Mouse (Mus musculus): Measurements from ENCODE around the gene Slc8b1. TPM values are rescaled to one million over a fixed set of nuclear protein-coding genes. Genes with fewer than 3 reads are reported as not detected.

Gene Slc8b1
- total and polyA plus RNA-seq, 3 experiments: 2.7 to 5.9 TPM; not detected in 1

- Histone ChIP-seq H3K4me3 (ENCODE audit: control insufficient read depth in 1 of 2, insufficient read depth in 1 of 2, low read depth in 2 of 2, low read length in 2 of 2) (no peak overlapping the region), H3K4me1 (ENCODE audit: control insufficient read depth in 1 of 2, insufficient read depth in 2 of 2, low read length in 2 of 2) (no peaks in the 10 kb centered on the region), H3K36me3 (ENCODE audit: control insufficient read depth in 1 of 2, insufficient read depth in 2 of 2, low read length in 2 of 2) (no peaks in the 10 kb centered on the region; a peak in 1 of 4 replicates), H3K27me3 (ENCODE audit: control insufficient read depth in 1 of 2, insufficient read depth in 2 of 2, low read length in 2 of 2) (no peaks in the 10 kb centered on the region), H3K27ac (ENCODE audit: control insufficient read depth, low read depth, low read length) (no peak overlapping the region), H3K9ac (ENCODE audit: control insufficient read depth, low read depth, low read length, poor library complexity, severe bottlenecking) (no peak overlapping the region), H3K9me3 (replicated peaks; ENCODE audit: insufficient read depth, low read length) (no peaks in the 10 kb centered on the region), H3K79me2 (ENCODE audit: control insufficient read depth, insufficient read depth, low read length, poor library complexity) (no peaks in the 10 kb centered on the region)
- no peak for TF ChIP-seq GABPA (IDR thresholded peaks at IDR 0.05; ENCODE audit: low read depth, low read length)
- TF ChIP-seq KAT2A (conservative IDR thresholded peaks at IDR 0.05; ENCODE audit: low read depth, low read length): no peak
- TF ChIP-seq ZC3H11A (IDR thresholded peaks at IDR 0.05; ENCODE audit: low read depth, low read length): no peak
- TF ChIP-seq MYB (IDR thresholded peaks at IDR 0.05; ENCODE audit: low read depth, low read length): no peak
- TF ChIP-seq NRF1 (IDR thresholded peaks at IDR 0.05; ENCODE audit: insufficient read depth, low read depth, low read length, poor library complexity, severe bottlenecking): no peak
- no peak for TF ChIP-seq ELF1 (IDR thresholded peaks at IDR 0.05; ENCODE audit: low read depth, low read length)
- TF ChIP-seq BHLHE40 (IDR thresholded peaks at IDR 0.05; ENCODE audit: borderline replicate concordance, low read depth, low read length): no peak
- TF ChIP-seq RCOR1 (IDR thresholded peaks at IDR 0.05; ENCODE audit: low read depth, low read length): no peak
- no peak for DNase-seq (ENCODE audit: low read depth, low spot score)
Observed at GRCm38 (mm10) chr5:120558762-120559161, 47.8 kb downstream of the Slc8b1 start.

GRCm38 (mm10) chr5:120560129-120560615 lies 49.2 kb downstream of the Slc8b1 start:
- Histone ChIP-seq H3K27ac (ENCODE audit: control insufficient read depth, low read depth, low read length) (no peak overlapping the region), H3K27me3 (ENCODE audit: control insufficient read depth in 1 of 2, insufficient read depth in 2 of 2, low read length in 2 of 2) (no peaks in the 10 kb centered on the region), H3K4me1 (ENCODE audit: control insufficient read depth in 1 of 2, insufficient read depth in 2 of 2, low read length in 2 of 2) (no peaks in the 10 kb centered on the region), H3K9me3 (replicated peaks; ENCODE audit: insufficient read depth, low read length) (no peaks in the 10 kb centered on the region), H3K79me2 (ENCODE audit: control insufficient read depth, insufficient read depth, low read length, poor library complexity) (no peaks in the 10 kb centered on the region), H3K9ac (ENCODE audit: control insufficient read depth, low read depth, low read length, poor library complexity, severe bottlenecking) (no peak overlapping the region), H3K36me3 (ENCODE audit: control insufficient read depth in 1 of 2, insufficient read depth in 2 of 2, low read length in 2 of 2) (no peaks in the 10 kb centered on the region; a peak in 1 of 4 replicates), H3K4me3 (ENCODE audit: control insufficient read depth in 1 of 2, insufficient read depth in 1 of 2, low read depth in 2 of 2, low read length in 2 of 2) (no peak overlapping the region)
- no peak for DNase-seq (ENCODE audit: low read depth, low spot score)
- no peak for TF ChIP-seq SIN3A (IDR thresholded peaks at IDR 0.05; ENCODE audit: low read length)
- no peak for TF ChIP-seq ZMIZ1 (IDR thresholded peaks at IDR 0.05; ENCODE audit: low read depth, low read length)
- no peak for TF ChIP-seq MEF2A (IDR thresholded peaks at IDR 0.05; ENCODE audit: extremely low read depth, insufficient replicate concordance, low read depth, low read length, poor library complexity, severe bottlenecking)
- TF ChIP-seq MYC (IDR thresholded peaks at IDR 0.05; ENCODE audit: low read depth, low read length): no peak

GRCm38 (mm10) chr5:120560616-120561311 lies 49.8 kb downstream of the Slc8b1 start:
- Histone ChIP-seq H3K36me3 (ENCODE audit: control insufficient read depth in 1 of 2, insufficient read depth in 2 of 2, low read length in 2 of 2) (no peaks in the 10 kb centered on the region), H3K27me3 (ENCODE audit: control insufficient read depth in 1 of 2, insufficient read depth in 2 of 2, low read length in 2 of 2) (no peaks in the 10 kb centered on the region), H3K9me3 (replicated peaks; ENCODE audit: insufficient read depth, low read length) (no peaks in the 10 kb centered on the region), H3K27ac (ENCODE audit: control insufficient read depth, low read depth, low read length) (no peak overlapping the region), H3K9ac (ENCODE audit: control insufficient read depth, low read depth, low read length, poor library complexity, severe bottlenecking) (no peak overlapping the region), H3K4me3 (ENCODE audit: control insufficient read depth in 1 of 2, insufficient read depth in 1 of 2, low read depth in 2 of 2, low read length in 2 of 2) (no peak overlapping the region), H3K4me1 (ENCODE audit: control insufficient read depth in 1 of 2, insufficient read depth in 2 of 2, low read length in 2 of 2) (no peaks in the 10 kb centered on the region), H3K79me2 (ENCODE audit: control insufficient read depth, insufficient read depth, low read length, poor library complexity) (no peaks in the 10 kb centered on the region)
- DNase-seq (ENCODE audit: low read depth, low spot score): no peak
- TF ChIP-seq USF1 (IDR thresholded peaks at IDR 0.05; ENCODE audit: low read depth, low read length) (no peak), ZC3H11A (IDR thresholded peaks at IDR 0.05; ENCODE audit: low read depth, low read length) (no peak), MYC (IDR thresholded peaks at IDR 0.05; ENCODE audit: low read depth, low read length) (no peak), ETS1 (IDR thresholded peaks at IDR 0.05; ENCODE audit: low read depth, low read length) (no peak), CHD2 (IDR thresholded peaks at IDR 0.05; ENCODE audit: low read length) (no peak), ZNF384 (IDR thresholded peaks at IDR 0.05; ENCODE audit: low read depth, low read length) (no peak), ZMIZ1 (IDR thresholded peaks at IDR 0.05; ENCODE audit: low read depth, low read length) (no peak), E2F4 (IDR thresholded peaks at IDR 0.05; ENCODE audit: borderline replicate concordance, low read depth, low read length) (no peak), MXI1 (IDR thresholded peaks at IDR 0.05; ENCODE audit: low read depth, low read length) (no peak), JUND (IDR thresholded peaks at IDR 0.05; ENCODE audit: low read depth, low read length) (no peak), ZKSCAN1 (IDR thresholded peaks at IDR 0.05; ENCODE audit: low read depth, low read length) (no peak), MEF2A (IDR thresholded peaks at IDR 0.05; ENCODE audit: extremely low read depth, insufficient replicate concordance, low read depth, low read length, poor library complexity, severe bottlenecking) (no peak)
